Mouse (Mus musculus): Measurements from ENCODE around the gene Vmn2r91.
"Not testable (repeated sequence)": the region's sequence is repeated elsewhere in the genome, so short reads cannot be mapped to it uniquely, and the experiment has no call there.

Vmn2r91 gene

DNA sequence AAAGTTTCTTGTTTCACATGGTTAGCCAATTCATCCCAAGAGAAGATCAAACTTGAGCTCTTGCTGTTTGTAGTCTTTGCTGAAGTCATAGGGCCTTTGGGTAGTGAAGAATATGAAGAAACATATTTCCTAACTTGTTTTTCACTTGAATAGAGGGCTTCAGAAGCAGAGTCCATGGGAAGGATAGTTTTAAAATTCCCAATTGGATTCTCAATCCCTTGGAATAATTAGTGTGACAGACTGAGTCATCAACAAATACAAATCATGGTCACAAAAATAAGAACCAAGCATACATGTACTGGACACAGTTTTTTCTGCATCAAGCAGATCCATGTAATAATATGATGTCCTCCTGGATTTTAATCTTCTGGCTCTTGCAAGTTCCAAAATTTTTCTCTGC, at the start of gene Vmn2r91:
Gene Vmn2r91, plus strand, starts transcription at position 301 of the 400 bp plus-strand sequence.
- DNase-seq (ENCODE audit: low spot score), result not testable (repeated sequence)

DNA sequence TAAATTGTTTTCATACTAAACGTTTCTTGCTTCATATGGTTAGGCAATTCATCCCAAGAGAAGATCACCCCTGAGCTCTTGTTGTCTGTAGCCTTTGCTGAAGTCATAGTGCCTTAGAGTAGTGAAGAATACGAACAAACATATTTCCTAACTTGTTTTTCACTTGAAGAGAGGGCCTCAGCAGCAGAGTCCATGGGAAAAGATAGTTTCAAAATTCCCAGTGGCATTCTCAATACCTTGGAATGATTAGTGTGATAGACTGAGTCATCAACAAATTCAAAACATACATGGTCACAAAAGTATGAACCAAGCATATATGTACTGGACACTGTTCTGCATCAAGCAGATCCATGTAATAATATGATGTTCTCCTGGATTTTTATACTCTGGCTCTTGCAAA, 35.7 kb upstream of the Vmn2r91 start, which contains the start of gene Vmn2r124:
Gene Vmn2r124, plus strand, starts transcription at position 301 of the 400 bp plus-strand sequence.
- DNase-seq (ENCODE audit: low spot score), result no peak

DNA sequence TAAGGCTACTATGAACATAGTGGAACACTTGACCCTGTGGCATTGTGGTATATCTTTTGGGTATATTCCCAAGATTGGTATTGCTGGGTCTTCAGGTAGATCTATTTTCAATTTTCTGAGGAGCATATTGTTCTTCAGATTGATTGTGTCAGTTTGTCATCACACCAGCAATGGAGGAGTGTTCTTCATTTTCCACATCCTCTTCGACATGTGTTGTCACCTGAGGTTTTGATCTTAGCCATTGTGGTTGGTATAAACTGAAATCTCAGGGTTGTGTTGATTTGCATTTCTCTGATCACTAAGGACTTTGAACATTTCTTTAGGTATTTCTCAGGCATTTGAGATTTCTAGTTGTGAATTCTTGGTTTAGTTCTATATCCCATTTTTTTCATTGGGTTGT, 10.8 kb downstream of the Vmn2r91 start:
- DNase-seq (ENCODE audit: low spot score), result not testable (repeated sequence)

DNA sequence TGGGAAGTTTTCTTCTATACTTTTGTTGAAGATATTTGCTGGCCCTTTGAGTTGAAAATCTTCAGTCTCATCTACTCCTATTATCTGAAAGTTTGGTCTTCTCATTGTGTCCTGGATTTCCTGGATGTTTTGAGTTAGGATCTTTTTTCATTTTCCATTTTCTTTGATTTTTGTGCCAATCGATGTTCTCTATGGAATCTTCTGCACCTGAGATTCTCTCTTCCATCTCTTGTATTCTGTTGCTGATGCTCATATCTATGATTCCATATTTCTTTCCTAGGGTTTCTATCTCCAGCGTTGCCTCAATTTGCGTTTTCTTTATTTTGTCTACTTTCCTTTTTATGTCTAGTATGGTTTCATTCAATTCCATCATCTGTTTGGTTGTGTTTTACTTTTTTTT, 17.4 kb downstream of the Vmn2r91 start:
- not testable (repeated sequence) for DNase-seq (ENCODE audit: low spot score)

DNA sequence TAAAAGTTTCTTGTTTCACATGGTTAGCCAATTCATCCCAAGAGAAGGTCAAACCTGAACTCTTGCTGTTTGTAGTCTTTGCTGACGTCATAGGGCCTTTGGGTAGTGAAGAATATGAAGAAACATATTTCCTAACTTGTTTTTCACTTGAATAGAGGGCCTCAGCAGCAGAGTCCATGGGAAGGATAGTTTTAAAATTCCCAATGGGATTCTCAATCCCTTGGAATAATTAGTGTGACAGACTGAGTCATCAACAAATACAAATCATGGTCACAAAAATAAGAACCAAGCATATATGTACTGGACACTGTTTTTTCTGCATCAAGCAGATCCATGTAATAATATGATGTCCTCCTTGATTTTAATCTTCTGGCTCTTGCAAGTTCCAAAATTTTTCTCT, 66.8 kb downstream of the Vmn2r91 start, which contains the start of gene Vmn2r92:
Gene Vmn2r92, plus strand, starts transcription at position 301 of the 400 bp plus-strand sequence.
- DNase-seq (ENCODE audit: low spot score), result not testable (repeated sequence)

DNA sequence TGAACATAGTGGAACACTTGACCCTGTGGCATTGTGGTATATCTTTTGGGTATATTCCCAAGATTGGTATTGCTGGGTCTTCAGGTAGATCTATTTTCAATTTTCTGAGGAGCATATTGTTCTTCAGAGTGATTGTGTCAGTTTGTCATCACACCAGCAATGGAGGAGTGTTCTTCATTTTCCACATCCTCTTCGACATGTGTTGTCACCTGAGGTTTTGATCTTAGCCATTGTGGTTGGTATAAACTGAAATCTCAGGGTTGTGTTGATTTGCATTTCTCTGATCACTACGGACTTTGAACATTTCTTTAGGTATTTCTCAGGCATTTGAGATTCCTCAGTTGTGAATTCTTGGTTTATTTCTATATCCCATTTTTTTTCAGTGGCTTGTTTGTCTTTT, 76.4 kb downstream of the Vmn2r91 start:
- DNase-seq (ENCODE audit: low spot score), result not testable (repeated sequence)
